Mouse (Mus musculus): ENCODE measurements at regions not wholly inside any gene's neighbourhood (a gene's known extent, or its start where the extent isn't known, plus 50 kb on each side); places are given as distances from the start of the nearest gene placed in this dataset.

DNA sequence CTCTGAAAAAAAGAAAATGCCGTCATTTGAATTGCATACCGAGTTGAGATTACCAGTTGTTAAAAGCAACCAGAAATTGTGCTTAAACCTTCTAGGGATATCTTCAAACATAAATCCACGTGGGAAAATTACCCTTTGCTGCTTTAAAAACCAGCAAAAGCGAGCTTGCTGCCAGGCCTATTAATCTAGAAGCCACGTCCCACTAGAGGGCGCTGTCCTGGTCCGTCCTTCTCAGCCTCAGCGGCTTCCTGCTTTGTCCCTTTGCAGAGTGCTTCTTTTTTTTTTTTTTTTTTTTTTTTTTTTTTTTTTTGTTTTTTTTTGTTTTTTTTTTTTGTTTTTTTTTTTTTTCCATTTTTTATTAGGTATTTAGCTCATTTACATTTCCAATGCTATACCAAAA lies 173.9 kb downstream of the Cand1 start:
- TF ChIP-seq CTCF (IDR thresholded peaks at IDR 0.05; ENCODE audit: extremely low read depth, insufficient read length, insufficient replicate concordance, low read depth, low read length): peak; percentile 72; the same call in 1 of the 2 replicates
- no peak for TF ChIP-seq POLR2A (IDR thresholded peaks at IDR 0.05; ENCODE audit: low read depth, low read length)
